Comparison of ENCODE assay signal across 24 mouse cellular contexts in genomic region chr15:88503896-88504295, GRCm38 (mm10).
A peak's percentile ranks its signal among the peaks of the same experiment; 100 is the strongest.
DNase-seq lines count a peak whose midpoint lies in the region; ATAC-seq and TF ChIP-seq lines count a peak whose summit lies in the region.
"Had no signal": no experiment of that assay in that cellular context is flagged by ENCODE, and none has a peak within 500 bp of the region (broad histone marks: within the 10 kb centered on the region; RNA-seq: fewer than 3 reads in every experiment).

No protein-coding gene starts in this region.

- no peak for TF ChIP-seq CTCF in midbrain, postnatal 0 days (IDR thresholded peaks at IDR 0.05)

- no peak overlapping the region for H3K27ac ChIP-seq in forebrain, embryonic 11.5 days (ENCODE audit: low read depth, low read length)
- no peak overlapping the region for H3K27ac ChIP-seq in forebrain, embryonic 15.5 days (replicated peaks)
- no peak overlapping the region for H3K27ac ChIP-seq in midbrain, postnatal 0 days (ENCODE audit: low read depth, low read length)
- no peak overlapping the region for H3K27ac ChIP-seq in midbrain, embryonic 13.5 days
- H3K27ac ChIP-seq: forebrain, embryonic 10.5 days; heart, embryonic 10.5 days; heart, embryonic 13.5 days; hindbrain, embryonic 14.5 days; hindbrain, postnatal 0 days had no signal

- H3K4me3 ChIP-seq in forebrain, embryonic 11.5 days (ENCODE audit: low read depth, low read length), result no peak overlapping the region
- no peak overlapping the region for H3K4me3 ChIP-seq in forebrain, embryonic 15.5 days
- no peak overlapping the region for H3K4me3 ChIP-seq in midbrain, postnatal 0 days (ENCODE audit: low read depth, low read length)
- H3K4me3 ChIP-seq in midbrain, embryonic 13.5 days (replicated peaks), result no peak overlapping the region
- H3K4me3 ChIP-seq: forebrain, embryonic 10.5 days; heart, embryonic 10.5 days; heart, embryonic 13.5 days had no signal

- no peaks in the 10 kb centered on the region for H3K9me3 ChIP-seq in forebrain, embryonic 11.5 days (ENCODE audit: control insufficient read depth, low read length)
- no peaks in the 10 kb centered on the region for H3K9me3 ChIP-seq in forebrain, embryonic 15.5 days
- no peaks in the 10 kb centered on the region for H3K9me3 ChIP-seq in midbrain, postnatal 0 days (ENCODE audit: low read length)
- H3K9me3 ChIP-seq in midbrain, embryonic 13.5 days, result no peaks in the 10 kb centered on the region
- H3K9me3 ChIP-seq: forebrain, embryonic 10.5 days; heart, embryonic 10.5 days had no signal

- no peaks in the 10 kb centered on the region for H3K4me1 ChIP-seq in forebrain, embryonic 11.5 days (replicated peaks; ENCODE audit: control insufficient read depth, insufficient read depth, low read length)
- no peaks in the 10 kb centered on the region for H3K4me1 ChIP-seq in forebrain, embryonic 15.5 days
- no peaks in the 10 kb centered on the region for H3K4me1 ChIP-seq in midbrain, postnatal 0 days (ENCODE audit: insufficient read depth, low read length)
- H3K4me1 ChIP-seq in midbrain, embryonic 13.5 days (replicated peaks), result no peaks in the 10 kb centered on the region
- H3K4me1 ChIP-seq: forebrain, embryonic 10.5 days; heart, embryonic 10.5 days; heart, embryonic 13.5 days had no signal

- no peaks in the 10 kb centered on the region for H3K36me3 ChIP-seq in forebrain, embryonic 11.5 days (ENCODE audit: control insufficient read depth, insufficient read depth, low read length)
- H3K36me3 ChIP-seq in forebrain, embryonic 15.5 days, result no peaks in the 10 kb centered on the region
- H3K36me3 ChIP-seq in midbrain, postnatal 0 days (ENCODE audit: insufficient read depth, low read length), result no peaks in the 10 kb centered on the region
- H3K36me3 ChIP-seq in midbrain, embryonic 13.5 days, result no peaks in the 10 kb centered on the region
- H3K36me3 ChIP-seq: forebrain, embryonic 10.5 days; G1E; heart, embryonic 10.5 days; heart, embryonic 13.5 days had no signal

- no peak overlapping the region for H3K4me2 ChIP-seq in forebrain, embryonic 11.5 days (ENCODE audit: low read depth, low read length, severe bottlenecking)
- no peak overlapping the region for H3K4me2 ChIP-seq in forebrain, embryonic 15.5 days (replicated peaks)
- H3K4me2 ChIP-seq in midbrain, postnatal 0 days (ENCODE audit: low read depth, low read length, poor library complexity, severe bottlenecking), result no peak overlapping the region
- no peak overlapping the region for H3K4me2 ChIP-seq in midbrain, embryonic 13.5 days (replicated peaks)
- H3K4me2 ChIP-seq: heart, embryonic 13.5 days; hindbrain, embryonic 14.5 days had no signal

- peak; percentile 19 for DNase-seq in cerebellum, adult 9-11 months
- no peak for DNase-seq in cerebellum, postnatal 36 days
- DNase-seq in forebrain, embryonic 11.5 days (ENCODE audit: low spot score), result peak; percentile 33
- peak; percentile 27 for DNase-seq in midbrain, postnatal 0 days (ENCODE audit: low spot score)
- DNase-seq: adrenal gland, postnatal 10 days; adrenal gland, postnatal 36 days; B cell, adult 2 months; gastrocnemius, postnatal 25 days; heart, adult 18-20 months; heart, postnatal 14 days; heart, postnatal 4 days; kidney, adult 18-20 months had no signal

- H3K27me3 ChIP-seq in forebrain, embryonic 11.5 days (ENCODE audit: control insufficient read depth, insufficient read depth, low read length), result no peaks in the 10 kb centered on the region
- H3K27me3 ChIP-seq in forebrain, embryonic 15.5 days, result no peaks in the 10 kb centered on the region
- no peaks in the 10 kb centered on the region for H3K27me3 ChIP-seq in midbrain, postnatal 0 days (ENCODE audit: insufficient read depth, low read length)
- no peaks in the 10 kb centered on the region for H3K27me3 ChIP-seq in midbrain, embryonic 13.5 days
- H3K27me3 ChIP-seq: heart, embryonic 13.5 days had no signal

- no peak overlapping the region for H3K9ac ChIP-seq in forebrain, embryonic 11.5 days (ENCODE audit: low read length)
- H3K9ac ChIP-seq in forebrain, embryonic 15.5 days (replicated peaks), result no peak overlapping the region
- no peak overlapping the region for H3K9ac ChIP-seq in midbrain, postnatal 0 days (replicated peaks; ENCODE audit: low read length, poor library complexity, severe bottlenecking)
- H3K9ac ChIP-seq in midbrain, embryonic 13.5 days (replicated peaks), result no peak overlapping the region
- H3K9ac ChIP-seq: heart, embryonic 13.5 days; hindbrain, embryonic 14.5 days had no signal

- no peak for ATAC-seq in forebrain, embryonic 11.5 days (replicated peaks; ENCODE audit: low FRiP score)
- ATAC-seq in forebrain, embryonic 15.5 days (replicated peaks), result no peak
- ATAC-seq in midbrain, postnatal 0 days (ENCODE audit: low FRiP score), result no peak
- ATAC-seq in midbrain, embryonic 13.5 days, result no peak
- ATAC-seq: forebrain, embryonic 14.5 days; hindbrain, postnatal 0 days; inflammation-experienced regulatory T-cells, adult 6 months; intestine, embryonic 16.5 days; Patski had no signal

- WGBS in forebrain, embryonic 11.5 days, result 87% methylated on average over 7 of the region's 7 CpGs
- WGBS in forebrain, embryonic 15.5 days, result 81% methylated on average over 7 of the region's 7 CpGs
- 80% methylated on average over 7 of the region's 7 CpGs for WGBS in midbrain, postnatal 0 days
- WGBS in midbrain, embryonic 13.5 days, result 81% methylated on average over 7 of the region's 7 CpGs

Comparison
In these comparisons a context has a peak if more than half of its experiments do, and no peak if none do; other contexts are left out.
1. DNase-seq: peak in cerebellum, adult 9-11 months (single experiment), forebrain, embryonic 11.5 days (single experiment) and midbrain, postnatal 0 days (single experiment); none in cerebellum, postnatal 36 days (0 of 2).